ENCODE assay signal across 8 mouse cellular contexts in genomic region chr14:32801016-32801661, GRCm38 (mm10). TPM values are rescaled to one million over a fixed set of nuclear protein-coding genes. Genes with fewer than 3 reads are reported as not detected.
DNase-seq lines count a peak whose midpoint lies in the region; ATAC-seq lines count a peak whose summit lies in the region.

No protein-coding gene starts in this region.

- no peak overlapping the region for H3K9ac ChIP-seq in hindbrain, embryonic 13.5 days

- no peak overlapping the region for H3K4me2 ChIP-seq in hindbrain, embryonic 13.5 days

- peak overlapping the region; percentile 80 for H3K27ac ChIP-seq in hindbrain, embryonic 10.5 days
- H3K27ac ChIP-seq in hindbrain, embryonic 13.5 days: no peak overlapping the region

- H3K27me3 ChIP-seq in hindbrain, embryonic 10.5 days (ENCODE audit: insufficient read depth, poor library complexity, severe bottlenecking): no peaks in the 10 kb centered on the region
- H3K27me3 ChIP-seq in hindbrain, embryonic 13.5 days: no peaks in the 10 kb centered on the region

- intact Hi-C loops in heart, postnatal 10 days (cut with DNase I): loop anchor here (10.0 kb wide), 1 partner anchor 176 kb away; no protein-coding TSS in a partner anchor
- intact Hi-C loops in left cerebral cortex, postnatal 25 days (cut with DNase I): no loop called here

- H3K36me3 ChIP-seq in hindbrain, embryonic 10.5 days: no peaks in the 10 kb centered on the region
- H3K36me3 ChIP-seq in hindbrain, embryonic 13.5 days: no peaks in the 10 kb centered on the region

- peaks cover 20% of the 10 kb centered on the region for H3K4me1 ChIP-seq in hindbrain, embryonic 10.5 days (replicated peaks)
- H3K4me1 ChIP-seq in hindbrain, embryonic 13.5 days (replicated peaks): peaks cover 15% of the 10 kb centered on the region

- H3K9me3 ChIP-seq in hindbrain, embryonic 10.5 days: no peaks in the 10 kb centered on the region
- no peaks in the 10 kb centered on the region for H3K9me3 ChIP-seq in hindbrain, embryonic 13.5 days

- 59% methylated on average over 11 of the region's 11 CpGs for WGBS in hindbrain, embryonic 10.5 days
- 61% methylated on average over 11 of the region's 11 CpGs for WGBS in hindbrain, embryonic 13.5 days

- DNase-seq in hindbrain, embryonic 10.5 days (ENCODE audit: low spot score): peak; percentile 44
- DNase-seq in urinary bladder, postnatal 25 days (ENCODE audit: low spot score): peak; percentile 16
- DNase-seq in urinary bladder, postnatal 14 days (ENCODE audit: low spot score): no peak
- peak; percentile 55 to 68 for DNase-seq in heart, postnatal 10 days
- peak; percentile 26 for DNase-seq in mesoderm, embryonic 11.5 days (ENCODE audit: low read depth, low spot score)
- DNase-seq in natural killer cell, adult 2 months (ENCODE audit: low spot score in 2 of 2): no peak
- DNase-seq in left cerebral cortex, postnatal 25 days (ENCODE audit: low spot score in 2 of 2): no peak

- H3K4me3 ChIP-seq in hindbrain, embryonic 10.5 days: no peak overlapping the region
- H3K4me3 ChIP-seq in hindbrain, embryonic 13.5 days: no peak overlapping the region

- ATAC-seq in hindbrain, embryonic 13.5 days (ENCODE audit: low FRiP score): no peak

RNA-seq across cellular contexts. Expression of gene Tmem273, which starts 15.4 kb away (rescaled TPM):
- polyA plus RNA-seq in hindbrain, embryonic 10.5 days (2016; fragmentation: Nextera tagmentation; extraction: Ambion mirVana): 0.43 and 0.62 TPM in 2 replicates
- 0.52 and 1.0 TPM in 2 replicates for polyA plus RNA-seq in hindbrain, embryonic 13.5 days (2015; fragmentation: Nextera tagmentation; extraction: Ambion mirVana)
- total RNA-seq in heart, postnatal 10 days (2021): under 1 TPM; 0.50 to 0.99 TPM
- total RNA-seq in left cerebral cortex, postnatal 25 days (2021): 1 to 10 TPM; 1.0 to 1.9 TPM

RNA-seq across cellular contexts. Expression of gene Fam170b, which starts 32.6 kb away (rescaled TPM):
- polyA plus RNA-seq in hindbrain, embryonic 10.5 days (2016; fragmentation: Nextera tagmentation; extraction: Ambion mirVana): not detected in 2 replicates
- not detected in 2 replicates for polyA plus RNA-seq in hindbrain, embryonic 13.5 days (2015; fragmentation: Nextera tagmentation; extraction: Ambion mirVana)
- total RNA-seq in heart, postnatal 10 days (2021): not detected
- not detected for total RNA-seq in left cerebral cortex, postnatal 25 days (2021)

RNA-seq across cellular contexts. Expression of gene Vstm4, which starts 55.4 kb away (rescaled TPM):
- polyA plus RNA-seq in hindbrain, embryonic 10.5 days (2016; fragmentation: Nextera tagmentation; extraction: Ambion mirVana): 2.9 and 3.0 TPM in 2 replicates
- polyA plus RNA-seq in hindbrain, embryonic 13.5 days (2015; fragmentation: Nextera tagmentation; extraction: Ambion mirVana): 9.6 and 11.3 TPM in 2 replicates
- total RNA-seq in heart, postnatal 10 days (2021): 10 to 100 TPM; 19.5 to 24.2 TPM
- total RNA-seq in left cerebral cortex, postnatal 25 days (2021): 1 to 10 TPM; 3.3 to 4.7 TPM

Comparison
In these comparisons a context has a peak if more than half of its experiments do, and no peak if none do; other contexts are left out.
1. DNase-seq: peak in hindbrain, embryonic 10.5 days (single experiment), urinary bladder, postnatal 25 days (single experiment), heart, postnatal 10 days (2 of 2) and mesoderm, embryonic 11.5 days (single experiment); none in urinary bladder, postnatal 14 days (single experiment), natural killer cell, adult 2 months (0 of 2) and left cerebral cortex, postnatal 25 days (0 of 2).